Mouse (Mus musculus) layer of hippocampus, adult 9-11 months (tissue): ENCODE measurements around the gene Lamc2.

Experiments used
- DNase-seq: peaks from one replicate; pipeline ENCODE4 v3.0.0; 2022

The Lamc2 gene

GRCm38 (mm10) chr1:153126491-153127381 lies 59.5 kb downstream of the Lamc2 start:
- DNase-seq: no peak

- no peak for DNase-seq
These were observed 60.7 kb downstream of the Lamc2 start for GRCm38 (mm10) chr1:153125287-153126275.

- DNase-seq: no peak
These were observed 61.7 kb downstream of the Lamc2 start for GRCm38 (mm10) chr1:153124502-153124901.

DNA sequence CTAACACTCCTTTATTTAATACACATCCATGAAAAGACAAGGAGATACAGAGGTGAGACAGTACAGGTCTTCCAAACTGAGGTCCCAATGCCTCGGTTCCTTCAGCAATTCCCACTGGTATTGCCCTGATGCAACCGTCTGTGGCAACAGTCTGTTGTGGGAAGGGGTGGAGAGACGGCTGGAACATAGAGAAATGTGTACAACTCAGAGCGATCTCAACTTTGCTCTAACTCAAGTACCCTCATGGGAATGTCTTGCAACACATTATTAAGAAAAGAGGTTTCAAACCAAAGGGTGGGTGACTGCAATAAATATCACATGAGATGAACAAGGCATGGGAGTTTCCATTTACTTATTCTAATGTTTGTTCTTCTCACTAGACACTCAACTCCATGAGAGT lies 63.5 kb downstream of the Lamc2 start:
- DNase-seq: no peak

DNA sequence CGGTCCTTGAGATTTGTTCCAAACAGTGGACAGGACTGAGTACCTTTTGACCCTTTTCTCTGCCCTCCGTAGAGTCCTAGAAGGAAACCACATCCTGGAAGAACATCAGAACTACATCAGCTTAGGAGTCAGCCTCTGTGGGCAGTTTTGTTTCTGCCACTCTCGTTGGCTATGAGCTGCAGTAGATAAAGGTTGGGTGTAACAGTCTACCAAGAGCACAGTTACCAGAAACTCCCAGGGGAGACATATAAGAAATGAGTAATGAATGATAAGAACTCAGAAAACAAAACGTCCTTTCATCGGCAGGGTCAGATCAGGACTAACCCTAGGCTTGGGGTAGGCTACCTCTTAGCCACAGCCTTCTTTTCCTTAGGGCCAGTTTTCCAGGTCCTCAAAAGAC lies 64.9 kb downstream of the Lamc2 start:
- DNase-seq: no peak

- no peak for DNase-seq
These were observed 65.7 kb downstream of the Lamc2 start for GRCm38 (mm10) chr1:153120544-153120943.

DNA sequence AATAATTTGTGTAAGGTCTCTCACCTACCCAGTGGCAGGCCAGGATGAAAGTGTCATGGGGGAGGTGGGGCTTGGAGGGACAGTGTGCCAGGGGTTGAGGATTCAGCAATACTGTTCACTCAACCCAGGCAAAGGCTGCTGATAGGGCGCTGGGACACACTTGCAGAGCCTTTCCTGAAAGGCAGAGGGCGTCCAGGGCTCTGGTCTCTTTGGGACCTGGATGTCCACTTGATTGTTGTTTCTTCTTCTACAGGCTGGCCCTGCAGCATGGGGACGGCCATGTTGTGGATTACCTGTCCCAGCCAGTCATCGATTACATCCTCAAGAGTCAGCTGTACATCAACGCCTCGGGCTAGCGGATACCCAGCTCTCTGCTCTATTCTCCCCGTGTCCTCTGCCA lies 70.9 kb downstream of the Lamc2 start:
- no peak for DNase-seq

DNA sequence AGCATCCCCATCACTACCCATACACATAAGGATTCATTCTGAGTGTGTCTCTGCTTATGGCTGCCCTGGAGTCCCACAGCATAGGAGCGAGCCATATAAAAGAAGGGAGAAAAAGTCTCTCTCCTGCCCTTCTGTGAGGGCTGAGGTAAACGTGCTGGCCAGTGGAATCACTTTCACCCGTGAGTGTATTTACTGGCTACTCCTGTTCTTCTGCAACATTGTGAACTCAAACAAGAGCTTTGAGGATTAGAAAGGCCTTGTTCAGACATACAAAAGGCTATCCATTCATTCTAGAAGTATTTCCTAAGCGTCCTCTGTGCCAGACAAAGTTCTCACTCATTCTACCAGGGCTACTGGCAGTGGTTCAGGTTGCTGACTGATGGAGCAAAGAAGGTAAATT lies 74.7 kb downstream of the Lamc2 start:
- no peak for DNase-seq

DNA sequence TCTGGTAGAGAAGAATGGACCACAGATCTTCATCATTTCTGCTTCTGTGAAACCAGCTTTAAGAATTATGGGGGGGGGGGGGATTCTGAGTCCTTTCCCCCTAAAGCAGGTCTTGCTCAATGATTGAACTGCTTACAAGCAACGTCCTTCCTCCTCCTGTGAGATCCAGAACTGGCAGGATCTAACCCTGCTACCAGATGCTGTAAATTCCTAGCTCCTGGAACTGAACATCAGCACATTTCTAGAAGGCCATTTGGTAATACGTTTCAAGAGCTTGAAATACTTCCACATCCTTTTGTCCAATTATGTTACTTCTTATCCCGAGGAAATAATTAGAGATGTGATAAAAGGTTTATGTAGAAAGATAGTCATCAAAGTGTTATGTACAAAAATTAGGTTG lies 76.4 kb downstream of the Lamc2 start:
- no peak for DNase-seq

- DNase-seq: no peak
These were observed 76.9 kb downstream of the Lamc2 start for GRCm38 (mm10) chr1:153109346-153109745.

- peak; percentile 66 for DNase-seq
These were observed 78.4 kb downstream of the Lamc2 start for GRCm38 (mm10) chr1:153107866-153108265.

DNA sequence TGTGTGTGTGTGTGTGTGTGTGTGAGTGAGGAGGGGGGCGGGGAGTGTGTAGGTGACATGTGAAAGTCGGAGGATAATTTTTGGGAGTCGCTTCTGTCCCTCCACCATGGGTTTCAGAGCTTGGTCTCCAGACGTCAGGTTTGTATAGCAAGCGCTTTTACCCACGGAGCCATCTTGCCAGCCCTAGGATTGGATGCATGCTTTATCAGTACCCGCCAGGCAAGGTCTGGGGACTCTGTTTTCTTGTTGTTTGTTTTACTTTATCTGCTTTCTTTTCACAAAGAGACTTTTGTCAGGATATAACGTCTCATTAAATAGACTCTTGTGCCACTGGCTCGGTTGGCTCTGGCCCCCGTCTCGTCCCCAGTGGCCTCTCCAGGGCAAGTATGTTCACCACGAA lies 81.4 kb downstream of the Lamc2 start:
- no peak for DNase-seq

DNA sequence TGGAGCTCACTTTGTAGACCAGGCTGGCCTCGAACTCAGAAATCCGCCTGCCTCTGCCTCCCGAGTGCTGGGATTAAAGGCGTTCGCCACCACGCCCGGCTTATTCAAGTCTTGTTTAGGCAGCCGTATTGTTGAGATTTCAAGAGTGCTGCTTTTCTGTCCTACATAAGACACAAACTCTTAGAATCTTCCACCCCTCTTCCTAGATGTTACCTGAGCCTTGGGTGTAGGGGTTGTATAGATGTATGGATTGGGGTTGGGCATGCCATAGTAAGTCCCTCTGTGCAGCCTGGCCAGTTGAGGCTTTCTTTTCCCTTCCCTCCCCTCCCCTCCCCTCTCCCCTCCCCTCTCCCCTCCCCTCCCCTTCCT lies 83.1 kb downstream of the Lamc2 start:
- DNase-seq: no peak

- no peak for DNase-seq
These were observed 83.7 kb downstream of the Lamc2 start for GRCm38 (mm10) chr1:153102296-153103185.

- no peak for DNase-seq
These were observed 84.8 kb downstream of the Lamc2 start for GRCm38 (mm10) chr1:153101327-153101880.

GRCm38 (mm10) chr1:153100912-153101311 lies 85.3 kb downstream of the Lamc2 start:
- no peak for DNase-seq

GRCm38 (mm10) chr1:153098586-153098985 lies 87.7 kb downstream of the Lamc2 start:
- DNase-seq: no peak

GRCm38 (mm10) chr1:153097017-153097675 lies 89.1 kb downstream of the Lamc2 start:
- no peak for DNase-seq

- no peak for DNase-seq
These were observed 90.2 kb downstream of the Lamc2 start for GRCm38 (mm10) chr1:153095826-153096727.

GRCm38 (mm10) chr1:153095328-153095727 lies 90.9 kb downstream of the Lamc2 start:
- no peak for DNase-seq
